Mouse (Mus musculus) thymus, postnatal 36 days (tissue): ENCODE data around the gene Zdhhc23.

Experiments
- DNase-seq, 2 experiments: peaks; one replicate each; pipeline ENCODE4 v3.0.0; 2022; ENCODE audit warnings: mixed read lengths in 2 of 2

The Zdhhc23 gene

DNA sequence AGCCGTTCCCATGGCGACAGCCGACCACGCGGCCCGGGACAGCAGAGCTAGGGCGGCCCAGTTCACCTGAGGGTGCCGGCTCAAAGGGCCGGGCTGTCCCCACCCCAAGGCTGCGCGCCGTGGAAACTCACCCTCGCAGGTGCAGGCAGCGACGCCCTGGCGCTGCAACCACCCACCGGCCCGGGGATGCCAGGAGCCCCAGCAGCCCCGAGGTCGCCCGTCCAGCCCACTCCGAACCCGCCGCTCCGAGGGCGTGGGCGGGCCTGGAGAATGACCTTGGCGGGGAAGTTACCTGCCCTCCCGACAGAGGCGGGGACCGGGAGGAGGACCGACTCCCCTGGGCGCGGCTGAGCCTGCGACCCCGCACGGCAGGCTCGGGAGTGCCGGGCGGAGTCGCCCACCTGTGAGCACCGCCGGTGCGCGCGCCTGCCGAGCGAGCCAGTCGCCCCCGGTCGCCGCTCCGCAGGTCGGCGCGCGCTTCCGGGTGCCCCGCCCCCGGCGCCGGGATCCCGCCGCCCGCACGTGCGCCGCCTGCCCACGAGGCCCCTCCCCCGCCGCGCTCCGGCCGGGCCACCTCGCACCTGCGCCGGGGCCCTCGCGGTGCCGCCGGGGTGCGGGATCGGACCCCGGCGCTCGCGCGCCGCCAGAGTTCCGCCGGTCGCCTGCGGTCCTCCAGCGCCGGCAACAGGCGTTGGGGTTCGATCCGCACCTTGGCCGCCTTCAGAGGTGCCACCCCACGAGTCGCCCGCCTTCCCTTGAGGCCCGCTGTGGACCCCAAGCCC is at the start of gene Zdhhc23:
TSS of gene Zdhhc23 (minus strand) at position 464 of the 782 bp plus-strand sequence.
- peak; percentile 66 to 76 for DNase-seq

GRCm38 (mm10) chr16:44029273-44029672 is 49.7 kb upstream of the Zdhhc23 start:
- no peak for DNase-seq

- DNase-seq = no peak
Measured at GRCm38 (mm10) chr16:44026822-44027221, 47.2 kb upstream of the Zdhhc23 start.

- DNase-seq = no peak
Measured at GRCm38 (mm10) chr16:44026210-44026609, 46.6 kb upstream of the Zdhhc23 start.

DNA sequence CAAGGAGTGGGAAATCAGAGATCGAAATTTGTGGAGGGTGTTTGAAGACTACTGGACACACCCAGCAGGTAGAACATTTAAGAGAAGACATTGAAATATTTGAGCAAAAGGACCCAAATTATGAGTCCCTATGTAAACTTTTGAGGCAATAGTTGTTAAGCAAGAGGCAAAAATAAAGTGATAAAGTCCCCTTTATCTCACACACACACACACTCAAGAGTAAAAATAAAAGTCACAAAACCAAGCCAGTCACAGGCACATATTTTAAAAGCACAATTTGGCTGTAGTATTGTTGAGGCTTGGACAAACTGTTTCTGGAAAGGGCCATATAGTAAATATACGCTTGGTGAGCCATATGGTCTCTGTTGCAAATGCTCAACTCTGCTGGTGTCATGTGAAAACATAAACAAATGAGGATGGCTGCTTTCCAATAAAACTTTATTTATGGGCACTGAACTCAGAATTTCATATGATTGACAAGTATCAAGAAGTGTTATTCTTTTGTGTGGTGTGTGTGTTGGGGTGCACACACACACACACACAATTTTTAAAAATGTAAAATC is 39.5 kb upstream of the Zdhhc23 start:
- no peak for DNase-seq

DNA sequence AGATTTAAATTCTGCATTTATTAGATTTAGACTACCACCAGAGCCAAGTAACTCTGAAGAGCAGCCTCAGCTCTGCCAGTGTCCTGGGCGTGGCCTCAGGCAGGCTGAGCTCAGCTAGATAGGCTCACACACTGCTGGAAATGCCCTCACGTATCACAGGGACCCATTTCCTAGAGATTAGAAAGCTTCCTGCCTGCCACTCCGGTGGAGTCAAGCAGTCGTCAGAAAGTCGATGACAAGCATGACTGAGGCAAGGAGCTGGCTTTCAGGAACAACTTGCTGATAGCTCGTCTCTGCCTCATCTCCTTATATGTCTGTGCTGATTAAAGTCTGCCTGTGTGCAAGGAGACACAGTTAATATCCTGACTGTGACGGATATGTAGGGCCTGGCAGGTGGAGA is 38.8 kb upstream of the Zdhhc23 start:
- DNase-seq = no peak

DNA sequence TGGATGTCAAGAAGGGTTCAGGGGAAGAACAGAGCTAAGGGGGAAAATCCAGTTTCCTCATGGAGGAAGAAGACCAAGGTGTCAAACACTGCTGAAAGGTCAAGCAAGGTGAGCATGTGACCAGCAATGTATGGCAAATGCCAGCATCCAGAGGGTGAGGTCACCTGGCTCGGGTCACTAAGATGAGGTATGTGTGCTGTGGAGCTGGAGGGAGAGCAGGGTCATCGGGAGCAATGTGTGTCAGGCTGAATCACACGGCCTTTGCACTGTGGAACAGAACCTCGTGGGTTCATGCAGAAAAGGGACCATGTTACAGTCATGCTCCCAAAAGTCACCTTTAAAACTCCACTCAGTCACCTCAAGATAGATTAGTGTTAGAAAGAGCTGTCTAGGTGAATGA is 38.1 kb upstream of the Zdhhc23 start:
- DNase-seq = no peak

DNA sequence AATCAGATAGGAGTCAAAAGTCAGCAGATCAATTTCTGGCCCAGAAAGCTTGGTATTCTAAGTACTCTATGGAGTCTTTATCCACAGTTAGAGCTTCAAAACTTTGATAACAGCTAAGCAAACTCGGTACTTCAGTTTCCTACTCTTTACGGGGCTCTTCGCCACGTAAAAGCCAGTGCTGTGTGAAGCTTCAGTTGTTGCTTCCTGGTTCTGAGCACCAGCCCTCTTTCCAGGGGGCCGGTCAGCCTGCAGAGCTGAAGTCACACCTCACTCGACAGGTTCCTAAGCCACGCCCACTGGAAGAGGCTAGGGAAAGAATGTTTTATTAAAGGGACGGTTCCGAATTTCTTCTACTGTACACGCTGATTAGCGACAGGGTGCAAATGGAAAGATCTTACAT is 36.6 kb upstream of the Zdhhc23 start:
- peak; percentile 29 to 45 for DNase-seq

- DNase-seq = no peak
Measured at GRCm38 (mm10) chr16:44015416-44016158, 36.0 kb upstream of the Zdhhc23 start.

GRCm38 (mm10) chr16:44011010-44011409 is 31.4 kb upstream of the Zdhhc23 start:
- no peak for DNase-seq

DNA sequence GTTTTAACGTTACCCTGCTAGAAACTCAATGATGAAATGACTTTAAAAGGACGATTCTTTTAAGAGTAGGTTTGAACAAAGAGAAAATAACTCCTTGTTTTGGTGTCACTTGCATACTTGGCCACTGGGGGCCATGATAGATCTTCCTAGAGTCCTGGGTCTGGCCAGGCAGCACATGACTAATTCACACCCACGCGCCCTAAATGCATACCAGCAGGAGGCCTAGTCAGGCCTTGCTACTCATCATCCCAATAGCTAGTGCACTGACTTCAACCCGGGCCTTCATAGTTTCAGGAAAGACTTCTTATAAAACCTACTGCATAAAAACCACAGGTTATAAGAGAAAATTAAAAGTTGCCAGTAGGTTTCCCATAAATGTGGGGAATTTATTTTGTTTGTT is 22.5 kb upstream of the Zdhhc23 start:
- DNase-seq = no peak

DNA sequence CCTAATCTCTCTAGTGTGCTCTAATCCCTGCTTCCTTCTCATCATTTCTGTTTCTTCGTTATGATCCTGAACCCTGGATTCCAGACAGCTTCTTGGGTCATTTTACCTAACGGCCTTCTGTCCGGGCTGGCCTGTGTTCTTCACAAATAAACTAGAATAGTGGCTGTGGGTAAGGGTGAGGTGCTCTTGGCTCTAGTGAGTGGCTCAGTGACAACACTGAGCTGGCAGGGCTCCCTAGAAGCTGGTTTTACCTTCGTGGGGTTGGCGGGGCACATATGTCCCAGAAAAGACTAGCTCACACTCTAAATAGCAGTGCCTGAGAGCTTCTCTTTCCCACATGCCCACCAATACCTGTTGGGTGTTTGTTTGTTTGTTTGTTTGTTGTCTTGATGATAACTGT is 19.9 kb upstream of the Zdhhc23 start:
- DNase-seq = no peak

DNA sequence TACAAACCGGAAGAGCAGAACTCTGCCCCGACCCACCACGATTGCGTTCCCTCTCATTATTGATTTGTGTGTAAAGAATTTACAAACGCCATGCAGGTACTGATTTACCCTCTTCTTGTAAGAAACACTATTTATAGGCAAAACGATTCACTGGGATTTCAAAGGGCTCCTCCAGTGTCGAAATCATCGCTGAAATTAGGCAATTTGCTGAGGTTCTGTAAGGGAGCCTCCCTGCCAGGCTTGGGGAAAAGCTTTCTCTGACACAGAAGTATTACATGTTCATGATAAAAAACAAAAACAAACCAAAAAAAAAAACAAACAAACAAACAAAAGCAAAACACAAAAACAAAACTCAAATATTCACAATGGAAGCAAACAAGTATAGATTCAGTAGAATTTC is 19.5 kb upstream of the Zdhhc23 start:
- DNase-seq = no peak

- no peak for DNase-seq
Measured at GRCm38 (mm10) chr16:43994623-43995022, 15.0 kb upstream of the Zdhhc23 start.

- no peak for DNase-seq
Measured at GRCm38 (mm10) chr16:43986299-43986698, 6.7 kb upstream of the Zdhhc23 start.

- DNase-seq = no peak
Measured at GRCm38 (mm10) chr16:43980110-43980609, 569 bp upstream of the Zdhhc23 start.

GRCm38 (mm10) chr16:43979010-43979327 is 622 bp downstream of the Zdhhc23 start:
- DNase-seq = no peak

GRCm38 (mm10) chr16:43973606-43974220 is 5.9 kb downstream of the Zdhhc23 start:
- DNase-seq = no peak

GRCm38 (mm10) chr16:43973147-43973546 is 6.4 kb downstream of the Zdhhc23 start:
- DNase-seq = no peak

- DNase-seq = no peak
Measured at GRCm38 (mm10) chr16:43972391-43972790, 7.2 kb downstream of the Zdhhc23 start.

DNA sequence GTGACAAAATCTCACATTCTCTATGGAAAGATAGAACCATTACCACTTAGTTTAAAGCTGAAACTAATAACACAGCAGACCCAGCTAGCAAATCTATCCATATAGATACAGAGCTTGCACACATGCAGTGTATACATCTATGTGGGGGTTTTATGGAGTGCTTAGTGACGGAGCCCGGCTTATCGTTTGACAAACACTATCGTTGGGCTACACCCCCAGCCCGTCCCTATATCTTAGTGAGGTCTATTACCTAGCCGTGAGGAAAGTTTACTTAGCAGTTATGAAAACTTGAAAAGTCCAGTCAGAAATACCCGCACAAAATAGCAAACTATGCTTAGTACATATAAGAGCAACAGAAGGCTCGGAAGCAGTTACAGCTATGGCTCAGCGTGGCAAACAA is 7.8 kb downstream of the Zdhhc23 start:
- no peak for DNase-seq

DNA sequence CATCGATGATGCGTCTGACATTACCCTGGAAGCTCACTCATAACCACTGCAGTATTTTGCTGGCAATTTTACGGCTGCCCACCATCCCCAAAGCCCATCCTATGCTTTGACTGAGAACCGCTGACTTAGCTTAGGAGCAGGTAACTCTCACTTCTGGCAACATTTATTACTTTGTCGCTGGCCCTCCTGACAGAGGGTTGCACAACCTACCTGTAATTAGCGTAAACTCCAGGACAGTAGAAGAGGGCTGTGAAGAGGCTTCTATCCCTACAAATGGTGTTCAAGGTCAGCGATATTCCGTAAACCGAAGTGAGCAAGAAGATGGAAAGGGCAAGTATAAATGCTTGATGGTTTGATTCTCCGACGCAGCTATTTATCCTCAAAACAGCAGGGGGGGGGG is 8.4 kb downstream of the Zdhhc23 start:
- no peak for DNase-seq

GRCm38 (mm10) chr16:43970426-43970825 is 9.2 kb downstream of the Zdhhc23 start:
- peak; percentile 26 to 53 for DNase-seq
